Mouse (Mus musculus): ENCODE data around the gene Gsx2.

The Gsx2 gene

DNA sequence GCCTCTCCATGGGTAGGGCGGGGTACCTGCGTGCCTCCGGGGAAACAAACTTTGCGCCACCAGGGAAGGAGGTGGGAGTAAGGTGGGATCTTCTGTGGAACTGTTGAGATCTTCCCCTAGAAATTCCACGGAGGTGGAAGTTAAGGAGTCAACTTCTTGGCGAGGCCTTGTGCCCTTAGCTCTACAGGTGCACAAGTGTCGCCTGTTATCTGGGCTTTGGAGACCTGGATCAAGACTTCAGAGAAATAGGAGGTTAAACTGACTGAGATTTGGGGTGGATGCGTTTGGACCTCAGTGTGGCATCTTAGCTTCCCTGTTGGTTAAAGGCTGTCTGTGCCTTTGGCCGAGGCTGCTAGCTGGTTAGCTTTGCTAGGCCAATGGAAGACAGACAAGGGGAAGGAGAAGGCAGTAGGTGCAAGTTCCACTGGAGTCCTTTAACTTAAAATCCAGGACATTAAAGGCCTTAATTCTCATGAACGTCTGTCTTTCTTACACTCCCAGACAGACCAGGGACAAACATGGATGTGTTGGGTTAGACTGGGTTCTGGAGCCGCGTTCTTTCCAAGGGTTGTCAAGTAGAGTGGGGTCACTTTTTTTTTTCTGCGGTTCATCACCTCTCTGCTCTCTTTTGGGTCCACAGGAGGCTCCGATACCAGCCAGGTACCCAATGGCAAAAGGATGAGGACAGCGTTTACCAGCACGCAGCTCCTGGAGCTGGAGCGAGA lies 1.1 kb downstream of the Gsx2 start:
- DNase-seq (ENCODE audit: extremely low read depth, low read depth, low spot score), result no peak

DNA sequence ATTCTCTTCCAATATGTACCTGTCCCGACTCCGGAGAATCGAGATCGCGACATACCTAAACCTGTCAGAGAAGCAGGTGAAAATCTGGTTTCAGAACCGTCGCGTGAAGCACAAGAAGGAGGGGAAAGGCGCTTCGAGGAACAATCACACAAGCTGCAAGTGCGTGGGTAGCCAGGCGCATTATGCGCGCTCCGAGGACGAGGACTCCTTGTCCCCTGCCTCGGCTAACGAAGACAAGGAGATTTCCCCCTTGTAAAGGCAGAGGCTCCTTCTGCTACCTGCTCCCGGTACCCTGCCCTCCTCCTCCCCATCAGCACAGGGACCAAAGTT lies 1.6 kb downstream of the Gsx2 start:
- DNase-seq (ENCODE audit: extremely low read depth, low read depth, low spot score), result no peak

DNA sequence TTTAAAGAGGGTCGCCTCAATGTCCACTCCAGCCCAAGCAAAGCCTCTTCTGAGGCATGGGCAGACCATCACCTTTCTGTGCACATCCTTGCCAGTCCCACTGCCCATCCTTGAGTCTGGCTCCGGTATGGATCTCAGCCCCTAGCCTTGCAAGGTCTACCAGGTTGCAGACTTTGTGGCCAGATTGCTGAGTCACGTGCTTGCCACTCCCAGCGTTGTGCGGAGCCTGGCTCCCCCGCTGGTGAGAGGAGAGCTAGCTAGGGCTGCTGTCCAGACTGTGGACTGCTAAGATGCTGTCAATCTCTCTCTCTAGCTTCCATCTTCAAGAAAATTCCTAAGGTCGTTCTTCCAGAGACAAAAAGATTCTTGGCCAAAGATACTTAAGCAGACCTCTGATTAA lies 4.2 kb downstream of the Gsx2 start:
- no peak for DNase-seq (ENCODE audit: extremely low read depth, low read depth, low spot score)

DNA sequence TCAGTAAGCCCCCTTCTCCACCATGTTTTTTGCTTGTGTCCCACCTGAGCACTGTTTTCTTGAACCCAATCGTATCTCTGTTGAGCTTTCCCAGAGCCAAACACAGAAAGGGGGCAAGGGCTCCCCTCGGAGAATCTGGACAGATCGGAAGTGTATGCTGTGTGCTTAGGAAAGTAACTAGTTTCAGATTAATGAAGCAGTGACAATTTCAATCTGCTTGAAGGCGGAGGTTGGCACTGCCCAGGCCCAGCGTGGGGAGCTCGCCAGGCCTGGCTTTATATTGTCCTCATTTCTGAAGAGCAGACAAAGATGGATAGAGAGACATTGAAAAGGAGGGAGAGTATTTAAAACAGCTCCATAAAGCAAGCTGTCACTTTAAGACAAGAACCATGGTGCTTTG lies 7.0 kb downstream of the Gsx2 start:
- no peak for DNase-seq (ENCODE audit: extremely low read depth, low read depth, low spot score)

DNA sequence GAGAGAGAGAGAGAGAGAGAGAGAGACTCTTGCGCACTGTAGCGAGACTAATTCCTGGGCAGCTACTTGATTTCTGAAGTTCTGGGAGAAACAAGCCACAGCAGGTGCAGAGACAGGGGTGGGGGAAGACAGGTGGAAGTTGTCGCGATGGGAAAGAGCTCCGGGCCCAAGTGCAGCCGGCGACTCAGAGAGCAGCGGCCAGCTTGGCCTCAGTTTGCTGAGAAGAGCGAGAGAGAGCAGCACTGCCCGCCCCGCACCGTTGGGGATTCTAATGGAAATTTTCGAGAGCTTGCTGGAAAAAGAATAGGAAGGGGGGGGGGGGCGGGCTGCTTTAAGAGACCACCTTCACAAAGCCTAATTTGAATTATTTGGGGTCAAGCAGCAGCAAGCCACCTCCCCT lies 7.7 kb downstream of the Gsx2 start:
- no peak for DNase-seq (ENCODE audit: extremely low read depth, low read depth, low spot score)

DNA sequence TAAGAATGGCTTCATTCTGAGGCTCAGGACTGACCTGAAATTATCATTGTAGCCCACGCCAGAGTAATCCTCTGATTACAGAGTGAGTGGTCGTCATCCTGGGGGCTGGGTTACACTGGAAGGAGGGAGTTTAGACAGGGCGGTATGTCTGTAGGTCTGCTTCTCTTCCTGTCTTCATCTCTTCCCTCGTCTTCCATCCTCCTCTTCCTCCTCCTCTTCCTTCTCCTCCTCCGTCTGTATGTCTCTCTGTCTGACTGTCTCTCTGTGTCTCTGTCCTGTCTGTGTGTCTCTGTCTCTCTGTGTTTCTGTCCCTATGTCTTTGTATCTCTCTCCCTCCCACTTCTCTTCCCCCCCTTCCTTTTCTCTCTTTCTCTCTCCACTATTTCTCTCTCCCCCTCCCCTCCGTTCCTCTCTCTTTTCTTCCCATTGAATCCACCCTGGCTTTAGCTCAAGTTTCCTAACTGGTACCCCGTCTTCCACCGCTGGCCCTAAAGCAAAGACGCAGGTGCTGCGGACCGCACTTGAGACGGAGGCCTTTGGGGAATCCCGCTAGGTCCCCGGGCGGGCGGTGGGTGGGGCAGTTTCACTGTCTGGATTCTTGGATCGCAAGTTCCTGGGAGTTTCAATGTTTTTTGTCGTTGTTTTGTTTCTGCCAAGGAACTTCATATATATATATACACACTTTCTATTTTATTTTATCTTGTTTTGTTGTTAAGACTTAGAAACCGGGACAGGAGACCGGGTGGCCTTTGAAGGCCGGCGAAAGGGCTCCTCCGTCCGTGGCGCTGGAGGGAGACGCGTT lies 8.4 kb downstream of the Gsx2 start:
- DNase-seq (ENCODE audit: extremely low read depth, low read depth, low spot score), result no peak

DNA sequence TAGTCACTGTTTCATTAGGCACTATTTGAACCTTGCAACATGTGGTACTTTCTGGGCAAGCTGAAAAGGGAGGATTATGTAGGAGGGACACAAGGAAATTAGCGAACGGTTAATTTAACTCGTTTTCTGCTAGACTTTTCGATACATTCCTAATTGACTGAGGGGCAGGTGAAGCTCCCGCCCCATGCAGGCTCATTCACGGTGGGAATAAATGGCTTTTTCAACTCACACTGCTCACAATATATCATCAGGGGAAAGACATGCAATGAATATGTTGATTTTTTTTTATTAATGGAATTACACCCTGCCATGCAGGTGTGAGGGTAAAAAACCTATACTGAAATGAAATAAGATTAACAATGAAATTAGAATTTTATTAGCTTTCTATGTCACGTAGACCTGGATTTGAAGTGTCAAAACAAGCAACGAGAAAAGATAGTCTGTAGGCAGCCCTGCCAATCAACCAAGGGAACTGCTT lies 9.0 kb downstream of the Gsx2 start:
- no peak for DNase-seq (ENCODE audit: extremely low read depth, low read depth, low spot score)

DNA sequence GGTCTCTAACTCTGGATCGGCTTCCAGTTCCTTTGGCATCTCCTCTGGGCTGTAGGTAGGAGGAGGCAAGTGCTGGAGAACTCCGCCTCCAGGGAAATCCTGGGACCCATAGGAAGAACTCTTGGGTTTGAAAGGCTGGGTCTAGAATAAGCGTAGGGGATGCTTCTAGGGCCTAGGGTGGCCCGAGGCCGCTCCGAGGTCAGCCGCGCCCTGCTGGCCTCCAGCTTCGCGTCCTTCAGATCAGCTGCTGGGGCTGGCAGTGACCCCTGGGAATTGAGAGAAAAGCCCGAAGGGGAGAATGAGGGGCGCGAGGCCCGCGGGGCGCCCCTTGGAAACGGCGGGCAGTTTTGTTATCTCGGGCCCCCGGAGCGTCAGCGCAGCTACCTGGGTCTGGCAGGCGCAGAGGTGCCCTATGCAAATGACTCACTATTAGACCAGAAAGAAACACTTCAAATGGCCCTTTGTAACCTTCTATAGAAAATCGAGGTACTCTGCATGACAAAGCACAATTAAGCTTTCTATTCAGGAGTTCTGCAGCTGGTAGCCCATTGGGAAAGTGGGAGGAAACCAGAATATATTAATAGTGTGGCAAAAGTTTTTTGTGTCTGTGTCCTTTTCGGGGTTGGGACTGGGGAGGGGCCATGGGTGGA lies 9.6 kb downstream of the Gsx2 start:
- DNase-seq (ENCODE audit: extremely low read depth, low read depth, low spot score), result no peak

DNA sequence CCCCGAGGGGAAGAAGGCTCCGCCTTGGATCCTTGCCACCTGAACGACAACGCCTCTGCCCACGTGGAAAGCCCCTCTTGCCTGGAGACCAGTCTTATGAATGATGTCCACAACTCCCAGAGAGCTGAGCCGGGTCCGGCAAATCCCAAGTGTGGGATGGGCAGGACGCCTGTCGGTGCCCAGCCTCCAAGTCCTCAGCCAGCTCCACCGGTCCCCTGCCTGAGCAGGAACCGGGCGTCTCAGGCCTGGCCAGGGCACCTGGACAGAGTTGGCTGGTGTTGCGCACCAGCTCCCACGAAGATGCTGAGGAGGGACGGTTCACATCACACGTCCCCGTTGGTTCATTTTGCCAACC lies 10.1 kb downstream of the Gsx2 start:
- DNase-seq (ENCODE audit: extremely low read depth, low read depth, low spot score), result no peak

DNA sequence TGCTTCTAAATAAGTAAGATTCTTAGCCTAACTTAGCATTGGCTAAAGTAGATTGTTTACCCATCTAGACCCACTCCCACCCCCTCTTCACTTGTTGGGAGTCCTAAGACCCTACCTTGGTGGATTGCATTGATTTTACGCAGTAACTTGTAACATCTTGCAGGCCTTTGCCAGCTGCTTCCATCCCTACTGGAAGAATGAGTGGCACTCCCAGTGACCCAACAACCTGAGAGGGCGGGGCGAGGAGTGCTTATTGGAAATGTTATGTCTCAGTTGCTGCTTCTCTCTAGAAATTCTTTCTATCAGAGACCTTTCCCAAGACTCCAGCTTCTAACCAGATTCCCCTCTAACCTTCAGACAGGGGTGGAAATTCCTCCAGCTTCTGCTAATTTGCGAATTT lies 10.5 kb downstream of the Gsx2 start:
- DNase-seq (ENCODE audit: extremely low read depth, low read depth, low spot score), result no peak

DNA sequence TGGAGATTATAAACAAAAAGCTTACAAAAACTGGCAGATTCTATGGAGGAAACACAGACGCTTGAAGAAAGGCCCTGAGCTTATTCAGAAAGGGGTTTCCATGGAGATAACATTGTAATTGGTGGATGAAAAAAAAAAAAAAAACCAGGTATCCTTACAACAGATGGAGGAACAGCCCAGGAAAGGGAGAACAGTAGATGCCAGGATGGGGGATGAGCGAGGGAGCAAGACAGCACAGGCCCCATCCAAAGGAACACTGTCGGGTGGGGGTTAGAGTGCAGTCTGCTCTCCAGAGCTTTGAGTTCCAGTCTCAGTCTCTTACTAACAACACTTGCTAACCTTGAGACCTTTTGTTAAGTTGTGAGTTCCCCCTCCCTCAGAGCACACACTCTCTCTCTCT lies 31.1 kb downstream of the Gsx2 start:
- DNase-seq (ENCODE audit: extremely low read depth, low read depth, low spot score), result no peak

DNA sequence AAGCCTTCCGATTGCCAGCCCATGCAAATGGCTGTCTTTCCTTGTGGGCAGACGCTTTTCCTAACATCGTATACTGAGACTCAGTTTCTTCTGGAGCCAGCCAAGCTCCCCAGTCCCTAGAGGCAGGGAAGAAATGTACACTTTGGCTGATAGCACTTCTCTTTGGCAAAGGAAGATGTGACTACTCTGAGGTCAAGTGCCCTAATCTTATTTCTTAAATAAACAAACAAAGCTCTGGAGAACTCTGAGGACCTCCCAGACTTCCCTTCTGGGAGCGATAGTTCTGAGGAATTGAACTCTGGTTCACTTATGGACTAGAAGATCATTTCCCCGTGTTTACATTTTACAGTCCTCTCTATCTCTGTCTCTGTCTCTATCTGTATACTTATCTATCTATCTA lies 34.0 kb downstream of the Gsx2 start:
- no peak for DNase-seq (ENCODE audit: extremely low read depth, low read depth, low spot score)

DNA sequence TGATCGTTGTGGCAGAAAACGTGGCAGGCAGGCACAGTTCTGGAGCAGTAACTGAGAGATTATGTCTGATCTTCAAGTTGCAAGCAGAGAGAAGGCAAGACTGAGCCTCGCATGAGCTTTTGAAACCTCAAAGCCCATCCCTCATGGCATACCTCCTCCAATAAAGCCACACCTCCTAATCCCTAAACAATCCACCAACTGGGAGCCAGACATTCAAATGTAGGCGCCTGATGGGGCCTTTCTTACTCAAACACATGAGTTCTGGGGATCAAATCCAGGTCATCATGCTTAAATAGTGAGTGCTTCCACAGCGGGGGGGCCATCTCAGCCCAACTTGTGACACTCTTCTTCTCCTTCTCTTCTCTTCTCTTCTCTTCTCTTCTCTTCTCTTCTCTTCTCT lies 36.4 kb downstream of the Gsx2 start:
- DNase-seq (ENCODE audit: extremely low read depth, low read depth, low spot score), result no peak

DNA sequence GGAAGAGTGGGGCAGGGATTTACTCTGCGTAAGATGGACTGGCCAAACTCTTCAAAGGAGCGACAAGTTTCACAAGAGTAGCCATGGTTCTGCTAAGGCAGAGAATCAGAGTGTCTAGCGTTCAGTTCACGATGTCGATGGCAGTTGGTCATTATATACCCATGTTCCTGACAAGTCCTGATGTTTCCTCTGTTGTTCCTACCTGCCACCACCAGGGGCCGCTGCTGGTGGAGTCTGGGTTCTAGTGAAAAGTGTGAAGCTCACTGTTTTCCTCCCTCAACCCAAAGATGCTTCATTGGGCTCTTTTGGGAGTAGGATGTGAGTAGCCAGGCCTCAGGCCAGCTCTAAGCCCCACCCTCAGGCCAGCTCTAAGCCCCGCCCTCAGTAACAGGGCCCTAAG lies 43.4 kb downstream of the Gsx2 start:
- no peak for DNase-seq (ENCODE audit: extremely low read depth, low read depth, low spot score)

DNA sequence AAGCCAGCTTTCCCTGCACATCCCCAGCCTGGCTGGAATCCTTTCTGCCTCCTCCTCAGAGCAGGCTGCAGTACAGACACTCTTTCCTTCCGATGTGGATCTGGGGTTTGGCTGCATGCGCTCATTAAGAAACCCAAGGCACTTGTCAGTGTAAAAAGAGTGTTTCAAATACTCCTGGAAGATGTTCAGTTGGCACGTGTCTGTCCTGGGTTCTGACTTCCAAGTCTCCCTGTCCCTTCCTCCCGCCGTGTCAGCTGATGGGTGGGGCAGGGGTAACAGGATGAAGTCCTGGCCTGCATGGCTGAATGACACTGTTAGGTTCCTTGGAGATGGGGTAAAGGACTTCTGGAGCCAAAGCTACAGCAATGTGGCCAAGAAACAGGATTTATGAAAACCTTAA lies 46.2 kb downstream of the Gsx2 start:
- no peak for DNase-seq (ENCODE audit: extremely low read depth, low read depth, low spot score)
